Mouse (Mus musculus) liver, adult 2 months (tissue): Measurements from ENCODE around the gene Farsb.

Experiments
- CTCF ChIP-seq: fragments of 200-500 bp; IDR thresholded peaks from 2 replicates; pipeline ENCODE4 v1.5.1; 2011; ENCODE audit warnings: low read depth, low read length, control low read depth
- POLR2A ChIP-seq: fragments of 200-500 bp; IDR thresholded peaks from 2 replicates; pipeline ENCODE4 v1.6.1; 2011; ENCODE audit warnings: low read length, control low read depth; ENCODE audit not compliant: insufficient read depth; ENCODE audit errors: extremely low read depth

DNA sequence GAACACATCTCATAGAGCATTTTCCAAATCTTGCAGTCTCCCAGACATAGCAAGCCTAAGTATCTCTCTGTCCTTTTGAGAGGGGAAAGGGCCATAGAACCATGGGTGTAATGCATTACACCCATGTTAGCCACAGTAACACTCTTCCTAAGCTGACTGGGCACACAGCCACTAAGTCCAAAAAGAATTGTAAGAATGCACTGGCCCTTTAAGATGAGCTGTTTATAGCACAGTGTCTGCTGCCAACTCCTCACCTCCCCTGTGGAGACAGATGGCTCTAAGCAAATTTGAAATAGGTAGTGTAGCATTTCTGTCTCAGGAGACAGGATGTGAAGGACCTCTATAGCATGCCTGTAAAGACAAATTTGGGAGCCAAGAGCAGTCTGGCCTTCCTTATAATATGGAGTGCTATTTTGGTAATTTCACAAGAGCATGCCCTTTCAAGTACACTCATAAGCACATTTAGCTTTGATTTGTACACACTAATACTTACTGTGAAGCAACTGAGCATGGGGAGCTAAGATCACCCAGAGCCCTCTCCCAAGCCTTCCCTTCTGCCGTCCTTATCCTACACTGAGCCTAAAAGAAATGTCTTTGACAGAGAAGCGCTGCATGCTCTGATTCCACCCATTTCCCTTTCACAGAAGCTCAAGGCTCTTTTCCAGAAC lies 117.0 kb downstream of the Farsb start:
- TF ChIP-seq CTCF, result no peak
- no peak for TF ChIP-seq POLR2A
